Mouse (Mus musculus) intestine, postnatal 0 days (tissue): Measurements from ENCODE around the gene Olfr1490. TPM values are rescaled to one million over a fixed set of nuclear protein-coding genes. Genes with fewer than 3 reads are reported as not detected.
"Not testable (repeated sequence)": the region's sequence is repeated elsewhere in the genome, so short reads cannot be mapped to it uniquely, and the experiment has no call there.

Experiments
- ATAC-seq: fragments of 200-750 bp; cut with Nextera tagmentation; 2 replicates; pipeline ENCODE4 v1.8.0; 2017; ENCODE audit warnings: mild to moderate bottlenecking, moderate TSS enrichment, moderate library complexity
- H3K27ac ChIP-seq: fragments of 300-500 bp; sonication (generic); 2 replicates; pipeline ENCODE4 v1.5.1; 2014; ENCODE audit warnings: mild to moderate bottlenecking, low read depth, low read length, moderate library complexity
- H3K27me3 ChIP-seq: fragments of 300-500 bp; sonication (generic); replicated peaks from 2 replicates; pipeline ENCODE4 v1.6.1; 2014; ENCODE audit warnings: low read length, mixed read lengths; ENCODE audit not compliant: control insufficient read depth, insufficient read depth
- H3K36me3 ChIP-seq: fragments of 300-500 bp; sonication (generic); 2 replicates; pipeline ENCODE4 v1.6.1; 2014; ENCODE audit warnings: mild to moderate bottlenecking, moderate library complexity; ENCODE audit not compliant: control insufficient read depth, insufficient read depth
- H3K4me1 ChIP-seq: fragments of 300-500 bp; sonication (generic); replicated peaks from 2 replicates; pipeline ENCODE4 v1.6.1; 2014; ENCODE audit warnings: antibody characterized with exemption, low read length, mixed read lengths; ENCODE audit not compliant: control insufficient read depth, insufficient read depth
- H3K4me2 ChIP-seq: fragments of 300-500 bp; sonication (generic); replicated peaks from 2 replicates; pipeline ENCODE4 v1.6.1; 2014; ENCODE audit warnings: low read depth, mild to moderate bottlenecking, moderate library complexity
- H3K4me3 ChIP-seq: fragments of 300-500 bp; sonication (generic); 2 replicates; pipeline ENCODE4 v1.5.1; 2014; ENCODE audit warnings: low read depth, low read length
- H3K9ac ChIP-seq: fragments of 300-500 bp; sonication (generic); 2 replicates; pipeline ENCODE4 v1.6.1; 2014; ENCODE audit warnings: mild to moderate bottlenecking, low read depth, low read length
- H3K9me3 ChIP-seq: fragments of 300-500 bp; sonication (generic); 2 replicates; pipeline ENCODE4 v1.6.1; 2016; ENCODE audit warnings: mixed run types; ENCODE audit not compliant: control insufficient read depth
- CTCF ChIP-seq: sonication (generic); IDR thresholded peaks from 2 replicates; pipeline ENCODE4 v1.5.1; 2016; ENCODE audit warnings: low read depth, mild to moderate bottlenecking, control low read depth, antibody characterized with exemption, moderate library complexity
- WGBS: fragments of 180-500 bp; shearing (Covaris S2); extraction: QIAGEN DNeasy Blood & Tissue Kit; methylation state at CpG from one replicate; pipeline ENCODE4 v1.1.7; 2014; 5-methylcytosine and 5-hydroxymethylcytosine counted together
- microRNA-seq: library from miRNA; unstranded; fragments of <30 nt; microRNA quantifications from one replicate; pipeline ENCODE4, GENCODE M21; 2016
- polyA plus RNA-seq: library from polyadenylated mRNA; unstranded; fragments of >200 nt; fragmentation: Nextera tagmentation; extraction: Ambion mirVana; gene quantifications from 2 replicates; pipeline ENCODE4 v1.2.1, GENCODE M21; 2015

The Olfr1490 gene
- not detected in 2 replicates for polyA plus RNA-seq

DNA sequence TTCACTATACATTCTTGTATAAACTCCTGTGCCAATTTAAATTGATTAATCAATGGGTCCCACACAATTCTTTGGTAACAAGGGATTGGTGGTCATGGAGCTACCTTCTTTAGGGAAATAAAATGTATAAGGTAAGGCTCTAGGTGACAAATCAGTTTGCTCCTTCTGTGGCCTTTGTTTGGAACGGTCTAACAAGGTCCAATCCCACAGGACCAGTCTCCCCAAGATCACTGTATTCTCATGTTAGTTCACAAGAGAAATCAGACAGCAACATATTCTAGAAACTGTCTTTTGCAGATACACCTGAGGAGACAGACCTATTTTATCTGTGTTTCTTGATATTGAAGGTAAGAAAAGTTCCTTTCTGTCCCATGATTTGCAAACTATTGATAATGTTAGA is at the start of gene Olfr1490:
Gene Olfr1490, plus strand, starts transcription at position 301 of the 400 bp plus-strand sequence.
- Histone ChIP-seq H3K27me3 (no peaks in the 10 kb centered on the region), H3K9me3 (no peaks in the 10 kb centered on the region), H3K4me2 (no peak within 1 kb of the TSS), H3K27ac (no peak within 1 kb of the TSS), H3K9ac (no peak within 1 kb of the TSS), H3K36me3 (no peaks in the 10 kb centered on the region), H3K4me1 (no peaks in the 10 kb centered on the region), H3K4me3 (no peak within 1 kb of the TSS)
- TF ChIP-seq CTCF, result no peak
- ATAC-seq, result no peak
- 57% methylated on average over 1 of the region's 1 CpGs for WGBS

DNA sequence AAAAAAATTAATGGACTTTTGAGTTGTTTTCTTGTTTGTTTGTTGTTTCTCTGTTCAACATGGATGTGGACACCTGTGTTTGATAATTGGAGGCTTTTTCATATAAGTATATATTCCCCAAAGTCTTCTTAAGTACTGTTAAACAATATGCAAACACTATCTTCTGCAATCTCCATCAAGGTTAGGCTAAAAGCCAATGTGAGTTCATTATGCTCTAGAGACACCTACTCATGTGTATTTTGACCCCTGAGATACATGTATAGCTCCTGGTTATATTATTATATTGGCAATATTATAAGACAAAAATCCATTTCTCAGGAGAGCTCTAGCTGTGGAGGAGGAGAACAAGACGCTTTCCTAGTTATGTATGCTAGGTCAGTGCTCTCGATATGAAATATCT is 33.8 kb upstream of the Olfr1490 start, which contains the start of gene Olfr1487:
Gene Olfr1487, plus strand, starts transcription at position 301 of the 400 bp plus-strand sequence.
- H3K27me3 ChIP-seq, H3K9ac ChIP-seq, H3K4me3 ChIP-seq, H3K4me2 ChIP-seq, ATAC-seq, H3K4me1 ChIP-seq, H3K9me3 ChIP-seq, H3K27ac ChIP-seq, H3K36me3 ChIP-seq: not testable (repeated sequence)
- WGBS, result 86% methylated on average over 2 of the region's 2 CpGs

DNA sequence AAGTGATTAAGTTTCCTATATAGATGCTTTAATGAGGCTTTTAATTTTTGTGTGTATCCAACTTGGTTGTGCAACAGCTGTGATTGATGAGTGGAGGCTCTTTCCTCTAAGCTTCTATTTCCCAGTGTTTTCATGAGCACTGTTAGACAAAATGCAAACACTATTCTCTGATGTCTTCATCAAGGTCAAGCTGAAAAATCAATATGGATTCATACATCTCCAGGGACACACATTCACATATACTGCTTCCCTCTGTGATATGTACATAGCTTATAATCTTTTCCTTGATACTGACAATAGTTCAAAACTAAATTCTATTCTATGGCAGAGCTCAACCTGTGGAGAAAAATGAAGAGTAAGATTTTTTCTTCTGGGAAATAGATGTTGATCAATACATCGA is 19.6 kb upstream of the Olfr1490 start, which contains the start of gene Olfr1489:
Gene Olfr1489, plus strand, starts transcription at position 301 of the 400 bp plus-strand sequence.
- no peak for TF ChIP-seq CTCF

DNA sequence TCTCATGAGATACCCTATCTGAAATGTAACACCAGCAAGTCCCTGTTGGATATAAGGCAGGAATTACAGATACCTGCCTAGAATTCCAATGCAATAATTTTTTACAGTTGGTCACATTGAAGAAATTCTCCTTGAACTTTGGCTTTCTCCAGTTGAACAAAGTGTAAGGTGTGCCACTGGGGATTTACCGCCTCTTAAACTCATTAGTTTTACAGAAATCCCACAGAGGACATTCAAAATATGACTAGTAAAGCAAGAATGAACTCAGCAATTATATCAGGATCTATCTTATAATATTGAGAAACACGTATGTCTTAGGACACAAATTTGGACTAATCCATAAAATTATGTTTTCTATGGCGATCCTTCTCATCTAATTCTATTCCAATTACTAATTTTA is 46.1 kb downstream of the Olfr1490 start, which contains the start of gene Olfr1491:
Gene Olfr1491, plus strand, starts transcription at position 301 of the 400 bp plus-strand sequence.
- no peaks in the 10 kb centered on the region for H3K36me3 ChIP-seq
- H3K4me2 ChIP-seq, result no peak within 1 kb of the TSS
- H3K27me3 ChIP-seq, result no peaks in the 10 kb centered on the region
- no peak within 1 kb of the TSS for H3K27ac ChIP-seq
- no peak for ATAC-seq
- no peak within 1 kb of the TSS for H3K4me3 ChIP-seq
- no peaks in the 10 kb centered on the region for H3K9me3 ChIP-seq
- no peak within 1 kb of the TSS for H3K9ac ChIP-seq
- no peak for TF ChIP-seq CTCF
- no peaks in the 10 kb centered on the region for H3K4me1 ChIP-seq
- 70% methylated on average over 3 of the region's 3 CpGs for WGBS

More for the DNA sequence above, 19.6 kb upstream of the Olfr1490 start, which contains the start of gene Olfr1489:
- H3K36me3 ChIP-seq, result no peaks in the 10 kb centered on the region
- H3K27me3 ChIP-seq, result no peaks in the 10 kb centered on the region
- H3K27ac ChIP-seq, result no peak within 1 kb of the TSS
- no peak within 1 kb of the TSS for H3K4me2 ChIP-seq
- H3K4me1 ChIP-seq, result no peaks in the 10 kb centered on the region
- 85% methylated on average over 1 of the region's 1 CpGs for WGBS
- H3K4me3 ChIP-seq, result no peak within 1 kb of the TSS
- no peak for ATAC-seq
- no peak within 1 kb of the TSS for H3K9ac ChIP-seq
- no peaks in the 10 kb centered on the region for H3K9me3 ChIP-seq

Small RNA genes within 50 kb of the gene (microRNA-seq; reads per million reads assigned to microRNA genes)
- not detected for gene Gm23931

Other genes starting within 250 kb of the Olfr1490 start
- gene Olfr1469, start 243.2 kb upstream of the Olfr1490 start, polyA plus RNA-seq, result not detected in 2 replicates
- gene Olfr1471, start 207.7 kb upstream of the Olfr1490 start, polyA plus RNA-seq, result not detected in 2 replicates
- not detected in 2 replicates for gene Olfr1472, start 195.0 kb upstream of the Olfr1490 start, polyA plus RNA-seq
- not detected in 2 replicates for gene Olfr1474, start 181.5 kb upstream of the Olfr1490 start, polyA plus RNA-seq
- gene Olfr1475, start 170.9 kb upstream of the Olfr1490 start, polyA plus RNA-seq, result not detected in 2 replicates
- not detected in 2 replicates for gene Olfr1477, start 150.5 kb upstream of the Olfr1490 start, polyA plus RNA-seq
- not detected in 2 replicates for gene Olfr1480, start 123.2 kb upstream of the Olfr1490 start, polyA plus RNA-seq
- not detected in 2 replicates for gene Olfr1484, start 67.6 kb upstream of the Olfr1490 start, polyA plus RNA-seq
- gene Olfr1487, start 33.7 kb upstream of the Olfr1490 start, polyA plus RNA-seq, result not detected in 2 replicates
- gene Olfr1489, start 19.5 kb upstream of the Olfr1490 start, polyA plus RNA-seq, result not detected in 2 replicates
- gene Olfr1491, start 46.2 kb downstream of the Olfr1490 start, polyA plus RNA-seq, result not detected in 2 replicates
- gene Olfr1493-ps1, start 72.2 kb downstream of the Olfr1490 start, polyA plus RNA-seq, result not detected in 2 replicates
- gene Olfr1494, start 88.6 kb downstream of the Olfr1490 start, polyA plus RNA-seq, result not detected in 2 replicates
- not detected in 2 replicates for gene Olfr1495, start 113.5 kb downstream of the Olfr1490 start, polyA plus RNA-seq
- not detected in 2 replicates for gene Olfr1496, start 126.8 kb downstream of the Olfr1490 start, polyA plus RNA-seq
- not detected in 2 replicates for gene Olfr1497, start 147.1 kb downstream of the Olfr1490 start, polyA plus RNA-seq
- not detected in 2 replicates for gene Olfr1499, start 168.4 kb downstream of the Olfr1490 start, polyA plus RNA-seq
- not detected in 2 replicates for gene Olfr1500, start 179.4 kb downstream of the Olfr1490 start, polyA plus RNA-seq
- not detected in 2 replicates for gene Olfr1501, start 199.6 kb downstream of the Olfr1490 start, polyA plus RNA-seq
- not detected in 2 replicates for gene Olfr1502, start 210.7 kb downstream of the Olfr1490 start, polyA plus RNA-seq
- not detected in 2 replicates for gene Olfr1504, start 246.8 kb downstream of the Olfr1490 start, polyA plus RNA-seq